ENCODE assay signal across 9 mouse cellular contexts in the genomic region with DNA sequence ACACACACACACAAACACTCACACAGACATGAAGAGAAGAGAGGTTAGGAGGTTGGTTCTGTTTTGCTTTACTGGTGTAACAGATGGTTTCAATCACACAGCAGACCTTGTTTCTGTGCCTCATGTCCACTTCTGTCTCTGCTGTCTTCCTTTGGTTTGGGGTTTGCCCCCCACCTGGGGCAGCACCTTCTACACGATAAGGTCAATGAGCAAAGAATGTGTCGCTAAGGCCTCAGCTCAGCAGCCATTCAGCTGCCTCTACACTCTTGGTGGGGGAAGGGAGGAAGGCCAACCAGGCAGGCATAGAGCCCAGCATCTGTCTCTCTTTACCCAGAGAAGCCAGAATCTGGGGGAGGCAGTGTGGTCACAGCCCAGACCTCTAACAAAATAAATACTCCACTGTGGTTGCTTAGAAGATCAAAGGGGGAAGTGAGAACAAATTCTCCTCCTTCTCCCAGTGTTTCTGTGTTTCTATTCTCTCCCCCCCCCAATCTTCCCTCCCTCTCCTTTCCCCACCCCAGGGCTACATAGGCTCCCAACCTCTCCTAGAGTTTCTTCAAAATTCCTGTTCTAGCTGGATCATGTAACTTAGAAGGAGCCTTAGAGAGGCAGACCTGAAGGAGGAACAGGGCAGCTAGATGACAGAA. TPM values are rescaled to one million over a fixed set of nuclear protein-coding genes. Genes with fewer than 3 reads are reported as not detected.
DNase-seq lines count a peak whose midpoint lies in the region; ATAC-seq and TF ChIP-seq lines count a peak whose summit lies in the region.
"Had no signal": no experiment of that assay in that cellular context is flagged by ENCODE, and none has a peak within 500 bp of the region (broad histone marks: within the 10 kb centered on the region; RNA-seq: fewer than 3 reads in every experiment).

No protein-coding gene starts in this region.

- ATAC-seq in hindbrain, embryonic 11.5 days (ENCODE audit: low FRiP score), result no peak
- no peak for ATAC-seq in hindbrain, postnatal 0 days
- ATAC-seq in intestine, embryonic 15.5 days, result no peak

- H3K4me3 ChIP-seq in hindbrain, embryonic 11.5 days (ENCODE audit: low read depth, low read length), result no peak overlapping the region
- no peak overlapping the region for H3K4me3 ChIP-seq in hindbrain, postnatal 0 days (ENCODE audit: low read length)
- H3K4me3 ChIP-seq in intestine, embryonic 15.5 days (replicated peaks), result no peak overlapping the region
- H3K4me3 ChIP-seq: neural tube, embryonic 12.5 days had no signal

- H3K4me1 ChIP-seq in hindbrain, embryonic 11.5 days (replicated peaks; ENCODE audit: control insufficient read depth, insufficient read depth, low read length), result peaks cover 1% of the 10 kb centered on the region; the same call in 1 of the 2 replicates
- H3K4me1 ChIP-seq in hindbrain, postnatal 0 days (ENCODE audit: insufficient read depth, low read length), result peaks cover 1% of the 10 kb centered on the region; the same call in 1 of the 2 replicates
- H3K4me1 ChIP-seq in intestine, embryonic 15.5 days (replicated peaks), result peaks cover 14% of the 10 kb centered on the region

- H3K27me3 ChIP-seq in hindbrain, embryonic 11.5 days (ENCODE audit: control insufficient read depth, insufficient read depth, low read length), result no peaks in the 10 kb centered on the region
- no peaks in the 10 kb centered on the region for H3K27me3 ChIP-seq in hindbrain, postnatal 0 days (ENCODE audit: insufficient read depth, low read length)
- no peaks in the 10 kb centered on the region for H3K27me3 ChIP-seq in intestine, embryonic 15.5 days (replicated peaks)
- H3K27me3 ChIP-seq: neural tube, embryonic 12.5 days had no signal

- peak; percentile 35 for DNase-seq in hindbrain, embryonic 11.5 days (ENCODE audit: low spot score)
- no peak for DNase-seq in hindbrain, postnatal 0 days (ENCODE audit: low spot score)
- peak; percentile 58 for DNase-seq in testis, postnatal 10 days (ENCODE audit: low spot score)
- DNase-seq in testis, postnatal 14 days (ENCODE audit: low spot score), result no peak
- DNase-seq in spleen, postnatal 4 days (ENCODE audit: low spot score in 2 of 2), result peak; percentile 54 to 77
- no peak for DNase-seq in cerebellum, adult 11-12 months
- no peak for DNase-seq in adrenal gland, adult 8-10 months

- no peaks in the 10 kb centered on the region for H3K9me3 ChIP-seq in hindbrain, embryonic 11.5 days (ENCODE audit: control insufficient read depth, low read length)
- no peaks in the 10 kb centered on the region for H3K9me3 ChIP-seq in hindbrain, postnatal 0 days (ENCODE audit: low read length)
- H3K9me3 ChIP-seq in intestine, embryonic 15.5 days, result no peaks in the 10 kb centered on the region
- H3K9me3 ChIP-seq: neural tube, embryonic 12.5 days had no signal

- H3K9ac ChIP-seq in hindbrain, embryonic 11.5 days (ENCODE audit: low read depth, low read length), result no peak overlapping the region
- H3K9ac ChIP-seq in hindbrain, postnatal 0 days (replicated peaks; ENCODE audit: low read length), result no peak overlapping the region
- H3K9ac ChIP-seq in intestine, embryonic 15.5 days, result no peak overlapping the region
- H3K9ac ChIP-seq: neural tube, embryonic 12.5 days had no signal

- WGBS in hindbrain, embryonic 11.5 days, result 18% methylated on average over 2 of the region's 2 CpGs
- 21% methylated on average over 2 of the region's 2 CpGs for WGBS in hindbrain, postnatal 0 days
- 20% methylated on average over 2 of the region's 2 CpGs for WGBS in intestine, embryonic 15.5 days

- no peak for TF ChIP-seq CTCF in hindbrain, postnatal 0 days (IDR thresholded peaks at IDR 0.05; ENCODE audit: low read depth)

- H3K4me2 ChIP-seq in hindbrain, embryonic 11.5 days (replicated peaks; ENCODE audit: low read depth, low read length), result no peak overlapping the region
- H3K4me2 ChIP-seq in hindbrain, postnatal 0 days (ENCODE audit: low read depth, low read length), result no peak overlapping the region
- H3K4me2 ChIP-seq in intestine, embryonic 15.5 days (replicated peaks), result no peak overlapping the region
- H3K4me2 ChIP-seq: neural tube, embryonic 12.5 days had no signal

- H3K36me3 ChIP-seq in hindbrain, embryonic 11.5 days (ENCODE audit: control insufficient read depth, insufficient read depth, low read length), result no peaks in the 10 kb centered on the region
- no peaks in the 10 kb centered on the region for H3K36me3 ChIP-seq in hindbrain, postnatal 0 days (ENCODE audit: insufficient read depth, low read length)
- no peaks in the 10 kb centered on the region for H3K36me3 ChIP-seq in intestine, embryonic 15.5 days
- H3K36me3 ChIP-seq: neural tube, embryonic 12.5 days had no signal

- H3K27ac ChIP-seq in hindbrain, embryonic 11.5 days (ENCODE audit: low read depth, low read length), result no peak overlapping the region
- no peak overlapping the region for H3K27ac ChIP-seq in hindbrain, postnatal 0 days
- H3K27ac ChIP-seq in intestine, embryonic 15.5 days, result peak overlapping the region; percentile 1; the same call in 1 of the 2 replicates
- H3K27ac ChIP-seq: neural tube, embryonic 12.5 days had no signal

RNA-seq across cellular contexts. Expression of a gene that starts 5.5 kb away (rescaled TPM):
- 16.0 and 23.1 TPM in 2 replicates for polyA plus RNA-seq in hindbrain, embryonic 11.5 days (2014; fragmentation: Nextera tagmentation; extraction: Ambion mirVana)
- total RNA-seq in hindbrain, postnatal 0 days (2014; rRNA removed), result 108 and 117 TPM in 2 replicates
- 53.0 and 60.5 TPM in 2 replicates for polyA plus RNA-seq in hindbrain, postnatal 0 days (2015; fragmentation: Nextera tagmentation; extraction: Ambion mirVana)
- polyA plus RNA-seq in intestine, embryonic 15.5 days (2015; fragmentation: Nextera tagmentation; extraction: Ambion mirVana), result 16.4 and 18.2 TPM in 2 replicates
- total RNA-seq in adrenal gland, adult 8-10 months (2022), result 10 to 100 TPM in 2 of 4 experiments, 1 to 10 TPM in 2; 4.8 to 16.9 (median 9.3) TPM

RNA-seq across cellular contexts. Expression of a gene that starts 15.6 kb away (rescaled TPM):
- polyA plus RNA-seq in hindbrain, embryonic 11.5 days (2014; fragmentation: Nextera tagmentation; extraction: Ambion mirVana), result 77.9 and 81.2 TPM in 2 replicates
- 67.9 and 102 TPM in 2 replicates for total RNA-seq in hindbrain, postnatal 0 days (2014; rRNA removed)
- polyA plus RNA-seq in hindbrain, postnatal 0 days (2015; fragmentation: Nextera tagmentation; extraction: Ambion mirVana), result 39.3 and 41.7 TPM in 2 replicates
- polyA plus RNA-seq in intestine, embryonic 15.5 days (2015; fragmentation: Nextera tagmentation; extraction: Ambion mirVana), result 48.8 and 50.7 TPM in 2 replicates
- total RNA-seq in adrenal gland, adult 8-10 months (2022), result 10 to 100 TPM; 26.1 to 36.2 (median 29.8) TPM

RNA-seq across cellular contexts. Expression of a gene that starts 47.7 kb away (rescaled TPM):
- 0.17 TPM in 1 of 2 replicates, not detected in the other for polyA plus RNA-seq in hindbrain, embryonic 11.5 days (2014; fragmentation: Nextera tagmentation; extraction: Ambion mirVana)
- not detected in 2 replicates for total RNA-seq in hindbrain, postnatal 0 days (2014; rRNA removed)
- polyA plus RNA-seq in hindbrain, postnatal 0 days (2015; fragmentation: Nextera tagmentation; extraction: Ambion mirVana), result 0.30 and 0.31 TPM in 2 replicates
- 0.30 TPM in 1 of 2 replicates, not detected in the other for polyA plus RNA-seq in intestine, embryonic 15.5 days (2015; fragmentation: Nextera tagmentation; extraction: Ambion mirVana)
- under 1 TPM in 1 of 4 experiments, not detected in 3; 0.11 TPM for total RNA-seq in adrenal gland, adult 8-10 months (2022)
- polyA plus RNA-seq: neural tube, embryonic 12.5 days had no signal

Comparison
In these comparisons a context has a peak if more than half of its experiments do, and no peak if none do; other contexts are left out.
1. DNase-seq: peak in hindbrain, embryonic 11.5 days (single experiment), testis, postnatal 10 days (single experiment) and spleen, postnatal 4 days (2 of 2); none in hindbrain, postnatal 0 days (single experiment), testis, postnatal 14 days (single experiment), cerebellum, adult 11-12 months (single experiment) and adrenal gland, adult 8-10 months (single experiment).